Mouse (Mus musculus) cerebellum, adult 11-12 months (tissue): ENCODE measurements around the gene Pex10.

Experiments
- DNase-seq: peaks from one replicate; pipeline ENCODE4 v3.0.0; 2022

Pex10 gene

GRCm38 (mm10) chr4:155065970-155066833, 614 bp upstream of the Pex10 start:
- peak; percentile 89 for DNase-seq

- peak; percentile 61 for DNase-seq
Measured at GRCm38 (mm10) chr4:155068357-155068972, 1.6 kb downstream of the Pex10 start.

DNA sequence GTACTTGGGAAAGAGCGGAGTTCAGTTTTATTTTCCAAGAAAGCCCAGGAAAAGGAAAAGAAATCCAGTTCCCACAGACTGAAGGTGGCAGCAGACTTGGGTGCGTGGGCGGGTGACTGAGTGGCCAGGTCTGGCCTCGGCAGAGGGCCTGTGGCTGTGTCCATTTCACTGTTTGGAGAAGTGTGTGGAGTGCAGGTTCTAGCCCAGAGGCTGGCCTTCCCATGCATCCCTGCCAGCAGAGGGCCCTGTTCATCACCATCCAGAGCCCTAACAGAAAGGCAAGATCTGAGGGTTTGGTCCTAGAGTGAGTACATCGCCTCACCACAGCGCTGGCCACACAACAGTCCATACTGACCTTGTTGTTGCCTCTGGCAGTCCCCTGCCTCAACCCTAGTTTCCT, 2.4 kb downstream of the Pex10 start:
- peak; percentile 78 for DNase-seq

DNA sequence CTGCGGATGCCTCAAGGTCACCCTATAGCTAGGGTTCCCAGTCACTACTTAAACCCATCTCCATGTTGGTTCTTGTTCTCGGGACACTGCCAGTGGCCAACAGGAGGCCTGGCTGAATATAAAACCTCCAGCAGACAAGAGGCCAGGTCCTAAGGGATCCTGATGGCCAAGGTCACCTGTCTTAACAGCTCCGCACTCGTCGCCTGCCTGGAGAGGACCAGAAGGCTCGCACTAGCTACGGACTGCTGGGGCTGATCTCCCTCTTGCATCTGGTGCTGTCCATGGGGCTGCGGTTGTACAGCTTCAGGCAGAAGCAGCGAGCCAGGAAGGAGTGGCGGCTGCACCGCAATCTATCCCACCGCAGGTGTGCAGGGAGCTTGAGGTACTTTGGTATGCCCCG, 3.4 kb downstream of the Pex10 start:
- peak; percentile 43 for DNase-seq

DNA sequence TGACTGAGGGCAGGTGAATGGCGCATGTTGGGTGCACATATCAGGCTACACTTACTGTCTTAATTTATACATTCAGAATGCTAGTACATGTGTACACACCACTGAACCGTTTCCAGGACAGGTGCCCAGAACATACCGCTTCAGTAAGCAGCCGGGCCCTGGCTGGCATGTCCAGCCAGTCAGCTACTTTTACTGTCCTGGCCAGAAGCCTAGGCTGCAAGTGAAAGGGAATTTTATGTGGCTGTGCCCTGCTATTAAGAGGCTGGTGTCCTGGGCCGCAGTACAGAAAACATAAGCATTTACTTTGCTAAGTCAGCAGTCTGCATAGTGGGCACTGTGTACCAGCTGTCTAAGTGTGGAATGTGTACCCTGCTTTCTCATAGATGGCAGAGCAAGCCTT, 4.1 kb downstream of the Pex10 start:
- peak; percentile 49 for DNase-seq

DNA sequence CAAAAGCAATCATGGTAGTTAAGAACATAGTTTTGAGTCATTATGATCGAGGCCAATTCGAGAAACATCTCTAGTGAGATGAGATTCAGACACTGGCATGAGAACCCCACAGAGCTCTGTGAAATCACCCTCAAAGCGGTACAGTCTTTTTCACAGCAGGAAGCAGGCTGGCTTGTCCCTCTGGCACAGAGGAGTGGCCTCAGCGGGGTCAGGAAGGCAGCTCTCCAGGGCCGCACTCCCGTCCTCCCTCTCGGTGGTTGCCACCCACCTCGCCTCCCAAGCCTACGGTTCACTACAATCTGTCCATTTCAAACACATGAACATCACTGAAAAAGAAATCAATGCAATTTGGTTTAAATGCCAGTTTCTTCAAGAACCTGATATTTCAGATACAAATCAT, 7.6 kb downstream of the Pex10 start:
- DNase-seq, result peak; percentile 47

GRCm38 (mm10) chr4:155075137-155075536, 8.3 kb downstream of the Pex10 start:
- DNase-seq, result no peak

GRCm38 (mm10) chr4:155075813-155076212, 9.0 kb downstream of the Pex10 start:
- no peak for DNase-seq

GRCm38 (mm10) chr4:155076677-155077076, 9.9 kb downstream of the Pex10 start:
- DNase-seq, result no peak

DNA sequence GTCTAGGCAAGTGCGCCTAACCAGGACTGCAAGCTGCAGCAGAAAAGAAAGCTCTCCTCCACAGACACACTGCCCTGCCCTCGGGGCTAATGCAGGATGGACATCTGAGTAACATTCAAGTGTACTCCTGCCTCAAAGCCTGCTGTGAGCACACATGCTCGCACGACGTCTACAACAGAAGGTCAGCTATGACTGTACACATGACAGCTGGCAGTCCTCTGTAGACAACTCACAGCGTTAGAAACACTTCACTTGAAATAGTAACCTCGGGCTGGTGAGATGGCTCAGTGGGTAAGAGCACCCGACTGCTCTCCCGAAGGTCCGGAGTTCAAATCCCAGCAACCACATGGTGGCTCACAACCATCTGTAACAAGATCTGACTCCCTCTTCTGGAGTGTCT, 12.0 kb downstream of the Pex10 start:
- DNase-seq, result peak; percentile 52

DNA sequence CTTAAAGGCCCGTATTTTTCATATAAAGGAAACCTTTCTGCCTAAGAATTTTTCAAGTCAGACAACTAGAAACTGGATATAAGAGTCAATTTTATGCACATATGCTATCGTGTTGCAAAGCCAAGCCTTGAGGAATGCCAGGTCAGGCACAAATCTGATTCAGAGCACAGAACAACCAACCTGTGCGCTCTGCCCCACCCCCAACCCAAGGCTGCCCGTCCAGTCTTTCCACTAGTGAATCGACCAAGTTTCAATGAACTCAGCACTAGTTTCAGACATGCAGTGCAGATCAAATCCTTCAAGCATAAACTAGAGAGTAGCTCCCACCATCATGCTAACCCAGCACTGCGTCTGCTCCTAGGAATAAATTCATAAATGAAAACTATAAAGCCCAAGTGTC, 12.8 kb downstream of the Pex10 start:
- no peak for DNase-seq

DNA sequence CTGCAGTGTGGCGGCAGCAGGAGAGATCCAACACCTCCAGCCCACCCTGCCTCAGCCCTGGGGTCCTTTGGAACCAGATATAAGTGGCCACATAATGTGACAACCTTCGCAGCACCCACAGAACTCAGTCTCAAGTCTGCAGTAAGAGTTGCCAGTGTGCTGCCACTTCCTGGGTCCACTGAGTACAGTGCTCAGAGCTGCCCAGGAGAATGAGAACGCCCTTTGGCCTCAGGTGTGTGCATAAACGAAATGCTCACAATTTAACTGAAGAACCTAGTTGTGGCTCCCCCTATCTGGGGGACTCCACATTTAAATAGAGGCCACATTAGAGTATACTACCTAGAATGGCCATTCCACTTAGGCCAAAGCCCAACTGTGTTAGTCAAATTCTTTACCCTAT, 16.7 kb downstream of the Pex10 start:
- peak; percentile 22 for DNase-seq

GRCm38 (mm10) chr4:155084351-155084750, 17.5 kb downstream of the Pex10 start:
- no peak for DNase-seq

DNA sequence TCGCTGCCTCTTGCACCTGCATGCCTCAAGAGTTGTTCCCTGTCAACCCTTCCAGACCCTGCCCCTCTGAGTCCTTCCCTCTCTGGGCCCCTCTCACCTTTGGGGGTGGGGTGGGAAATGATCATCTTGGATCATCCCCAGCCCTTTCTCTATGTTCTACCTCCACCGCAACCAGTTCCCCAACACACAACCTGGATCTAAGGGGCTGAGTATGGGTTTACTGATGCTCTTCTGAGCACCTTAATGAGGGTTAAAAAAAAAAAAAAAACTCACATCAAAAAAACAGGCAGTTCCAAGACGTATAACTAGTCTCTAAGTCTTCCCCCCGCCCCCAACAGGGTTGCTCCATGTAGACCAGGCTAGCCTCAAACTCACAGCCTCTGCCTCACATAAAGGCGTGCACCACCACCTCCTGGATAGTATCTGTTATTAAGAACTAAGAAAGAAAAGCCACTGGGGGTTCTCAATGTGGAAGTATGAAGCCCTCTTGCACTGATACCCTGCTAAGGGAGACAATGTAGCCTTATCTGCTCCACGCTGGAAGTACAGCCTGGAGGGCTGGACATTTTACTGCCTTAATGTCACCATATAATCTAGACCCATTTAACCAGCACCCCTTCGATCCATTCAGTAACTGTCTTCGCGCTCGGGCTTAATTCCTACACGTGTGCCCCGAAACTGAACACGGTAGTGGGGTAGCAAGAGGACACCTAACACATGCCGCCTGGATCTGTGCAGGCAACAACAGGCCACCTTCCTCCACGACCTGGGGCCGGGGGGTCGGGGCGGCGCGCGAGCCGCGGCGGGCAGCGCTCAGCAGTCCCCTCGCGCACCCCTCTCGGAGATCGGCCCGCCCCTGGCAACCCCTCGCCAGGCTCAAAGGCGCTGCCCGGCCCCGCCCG, 18.6 kb downstream of the Pex10 start:
- DNase-seq, result peak; percentile 55

DNA sequence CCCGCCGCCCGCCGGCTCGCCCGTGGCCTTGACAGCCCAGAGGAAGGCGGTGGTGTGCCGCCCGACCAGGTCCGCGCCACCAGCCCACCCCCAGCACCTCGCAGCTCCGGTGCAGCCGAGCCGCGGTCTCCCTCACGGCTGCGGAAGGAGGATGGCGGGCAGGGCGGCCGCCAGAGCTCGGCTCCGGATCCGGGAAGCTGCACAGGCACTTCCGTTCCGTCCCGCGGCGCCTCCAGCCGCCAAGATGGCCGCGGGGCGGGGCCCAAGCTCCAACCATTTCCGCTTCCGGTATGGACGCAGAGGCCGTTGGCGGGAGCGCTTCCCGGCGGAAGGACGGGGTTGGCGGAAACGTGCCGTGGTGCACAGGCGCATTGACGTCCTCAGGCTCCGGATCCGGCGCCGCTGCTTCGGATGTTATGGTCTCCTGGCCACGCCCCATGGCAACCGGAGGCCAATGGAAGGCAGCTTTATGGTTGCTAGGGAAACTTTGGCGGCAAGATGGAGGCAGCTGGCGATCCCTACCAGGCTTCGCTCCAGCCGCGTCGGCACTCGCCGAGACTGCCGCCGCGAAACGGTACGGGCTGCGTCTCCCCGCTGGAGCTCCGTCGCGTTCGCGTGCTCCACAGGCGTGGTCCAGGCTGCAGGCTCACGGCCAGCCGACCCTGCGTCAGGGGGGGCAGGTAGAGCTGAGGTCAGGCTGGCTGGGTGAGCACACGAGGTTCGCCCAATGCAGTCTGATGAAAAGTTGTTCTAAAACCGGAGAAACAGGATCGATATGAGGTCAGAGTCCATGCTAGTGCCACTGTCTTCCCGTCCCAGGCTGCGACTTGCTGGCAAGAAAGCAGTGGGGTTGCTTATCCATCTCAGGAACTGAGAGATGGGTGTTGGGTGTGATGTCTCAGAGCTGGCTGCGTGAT, 19.6 kb downstream of the Pex10 start, which contains the start of the genes Rer1 and Morn1:
Gene Rer1 (minus strand): TSS at position 275 of the 917 bp plus-strand sequence.
Gene Morn1 (plus strand): TSS at position 470 of the 917 bp plus-strand sequence.
- peak; percentile 100 for DNase-seq

- DNase-seq, result peak; percentile 46
Measured at GRCm38 (mm10) chr4:155089241-155089640, 22.4 kb downstream of the Pex10 start.

- no peak for DNase-seq
Measured at GRCm38 (mm10) chr4:155090147-155090546, 23.3 kb downstream of the Pex10 start.

DNA sequence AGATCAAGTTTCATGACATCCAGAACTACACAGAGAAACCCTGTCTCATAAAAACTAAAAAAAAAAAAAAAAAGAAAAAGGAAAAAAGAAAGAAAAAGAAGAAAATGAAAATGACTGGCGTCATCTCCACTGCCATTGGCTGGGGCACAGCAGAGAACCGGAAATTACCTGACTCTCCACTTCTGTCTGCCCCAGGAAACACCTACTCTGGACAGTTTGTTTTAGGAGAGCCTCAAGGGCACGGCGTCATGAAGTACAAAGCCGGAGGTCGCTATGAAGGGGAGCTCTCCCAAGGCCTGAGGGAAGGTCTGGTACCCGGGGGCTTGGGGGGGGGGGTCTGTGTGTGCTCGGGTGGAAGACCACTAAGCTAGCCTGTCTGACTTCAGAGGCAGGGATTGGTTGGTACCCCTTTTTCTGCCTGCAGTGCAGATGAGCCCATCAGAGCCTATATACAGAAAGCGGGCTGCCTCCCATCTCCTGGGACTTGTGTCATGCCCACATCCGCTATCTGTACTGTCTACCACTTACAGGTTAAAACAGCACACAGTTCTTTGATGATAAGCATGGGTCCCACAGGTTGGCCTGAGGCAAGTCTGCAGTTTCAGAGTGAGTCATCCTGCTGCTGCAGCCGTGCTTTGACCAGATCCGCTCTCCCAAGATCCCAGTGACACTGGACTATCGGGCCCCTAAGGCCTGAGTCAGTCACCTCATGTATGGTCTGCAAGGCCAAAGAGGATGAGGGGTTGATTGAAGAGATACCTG, 24.1 kb downstream of the Pex10 start:
- no peak for DNase-seq

DNA sequence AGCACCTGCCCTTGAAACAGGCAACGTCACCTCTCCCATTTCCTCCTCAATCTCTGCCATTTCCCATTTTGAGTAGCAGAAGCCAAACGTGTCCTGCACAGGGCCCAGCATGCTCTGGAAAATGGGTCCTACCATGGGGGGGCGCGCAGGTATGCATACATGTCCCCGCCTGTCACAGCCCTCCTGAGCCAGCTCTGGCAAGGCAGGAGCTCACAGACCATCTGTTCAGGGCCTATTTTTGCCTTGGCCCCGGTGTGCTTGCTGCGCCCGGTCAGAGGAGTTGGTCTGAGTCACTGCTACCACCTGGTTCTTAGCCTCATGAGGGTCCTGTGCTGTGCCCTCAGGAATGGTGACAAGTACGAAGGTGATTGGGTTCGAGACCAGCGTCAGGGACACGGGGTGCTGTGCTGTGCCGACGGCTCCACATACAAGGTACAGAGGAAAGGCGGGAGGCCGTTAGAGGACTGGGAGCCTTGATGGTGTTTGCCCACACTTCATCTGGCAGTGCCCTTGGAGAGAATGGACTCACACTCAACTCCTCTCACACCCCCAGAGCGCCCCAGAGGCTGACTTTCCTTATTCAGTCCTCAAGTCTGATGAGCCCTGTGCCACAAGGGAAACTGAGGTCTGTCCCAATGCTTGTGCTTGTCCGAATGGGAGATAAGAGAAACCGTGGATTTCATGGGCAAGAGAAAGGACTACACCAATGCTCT, 26.1 kb downstream of the Pex10 start:
- DNase-seq, result peak; percentile 97

DNA sequence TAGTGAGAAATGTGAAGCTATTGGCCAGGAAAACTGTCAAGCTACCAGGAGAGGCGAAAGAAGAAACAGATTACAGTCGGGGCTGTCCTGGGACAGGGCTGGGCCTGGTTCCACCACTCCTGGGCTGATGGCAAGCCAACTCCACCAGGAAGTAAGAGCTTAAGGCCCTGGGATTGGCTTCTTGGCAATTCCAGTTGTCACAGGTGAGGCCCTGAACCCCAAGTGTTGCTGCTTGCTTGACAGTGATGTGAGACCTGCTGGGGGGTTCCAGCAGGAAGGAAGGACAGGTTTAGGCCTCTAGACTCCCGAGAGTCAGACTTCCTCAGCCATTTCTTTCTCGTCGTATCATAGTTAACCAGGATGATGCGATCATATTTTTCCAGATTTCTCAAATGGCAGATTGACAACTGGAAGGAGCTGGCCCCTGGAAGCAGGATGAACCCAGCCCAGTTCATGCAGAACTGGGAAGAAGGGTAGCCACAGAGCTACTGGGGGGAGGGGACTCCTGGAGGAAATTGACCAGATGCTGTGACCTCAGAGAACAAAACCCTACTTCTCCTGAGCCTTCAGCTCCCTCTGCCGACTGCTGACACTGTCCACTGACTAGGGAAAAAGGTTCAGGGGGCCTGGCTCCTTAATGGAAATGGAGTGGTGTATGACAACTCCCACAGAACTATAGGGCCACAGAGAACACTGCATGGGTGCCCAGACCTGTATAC, 26.8 kb downstream of the Pex10 start:
- DNase-seq, result peak; percentile 61
